Mouse (Mus musculus) liver, embryonic 16.5 days (tissue): ENCODE measurements around the gene Gm15013. TPM values are rescaled to one million over a fixed set of nuclear protein-coding genes. Genes with fewer than 3 reads are reported as not detected.

Experiments used
- ATAC-seq: fragments of 200-750 bp; cut with Nextera tagmentation; 2 replicates; pipeline ENCODE4 v1.8.0; 2017; ENCODE audit warnings: low read depth, mild to moderate bottlenecking, moderate number of reproducible peaks, moderate library complexity
- H3K27ac ChIP-seq: fragments of 300-500 bp; sonication (generic); 2 replicates; pipeline ENCODE4 v1.5.1; 2014; ENCODE audit warnings: mild to moderate bottlenecking, low read length
- H3K27me3 ChIP-seq: fragments of 300-500 bp; sonication (generic); 2 replicates; pipeline ENCODE4 v1.6.1; 2014; ENCODE audit warnings: low read depth, low read length, mixed read lengths; ENCODE audit not compliant: control insufficient read depth, insufficient read depth
- H3K36me3 ChIP-seq: fragments of 300-500 bp; sonication (generic); 2 replicates; pipeline ENCODE4 v1.6.1; 2014; ENCODE audit warnings: mild to moderate bottlenecking; ENCODE audit not compliant: control insufficient read depth, insufficient read depth
- H3K4me1 ChIP-seq: fragments of 300-500 bp; sonication (generic); 2 replicates; pipeline ENCODE4 v1.6.1; 2014; ENCODE audit warnings: low read depth, low read length, mixed read lengths; ENCODE audit not compliant: control insufficient read depth
- H3K4me2 ChIP-seq: fragments of 300-500 bp; sonication (generic); 2 replicates; pipeline ENCODE4 v1.6.1; 2014; ENCODE audit warnings: low read depth, low read length, mixed read lengths
- H3K4me3 ChIP-seq: fragments of 300-500 bp; sonication (generic); 2 replicates; pipeline ENCODE4 v1.5.1; 2014; ENCODE audit warnings: low read depth, mild to moderate bottlenecking, low read length
- H3K9ac ChIP-seq: fragments of 300-500 bp; sonication (generic); 2 replicates; pipeline ENCODE4 v1.6.1; 2014; ENCODE audit warnings: low read depth, low read length
- H3K9me3 ChIP-seq: fragments of 300-500 bp; sonication (generic); replicated peaks from 2 replicates; pipeline ENCODE4 v1.6.1; 2016; ENCODE audit warnings: low read length; ENCODE audit not compliant: control insufficient read depth
- WGBS: fragments of 180-500 bp; shearing (Covaris S2); extraction: QIAGEN DNeasy Blood & Tissue Kit; methylation state at CpG from one replicate; pipeline ENCODE4 v1.1.7; 2014; ENCODE audit not compliant: insufficient replicate concordance; 5-methylcytosine and 5-hydroxymethylcytosine counted together
- polyA plus RNA-seq: library from polyadenylated mRNA; unstranded; fragments of >200 nt; fragmentation: Nextera tagmentation; extraction: Ambion mirVana; gene quantifications from 2 replicates; pipeline ENCODE4 v1.2.1, GENCODE M21; 2015

Gene Gm15013
- polyA plus RNA-seq, 1 experiment from 2014 or later = not detected

DNA sequence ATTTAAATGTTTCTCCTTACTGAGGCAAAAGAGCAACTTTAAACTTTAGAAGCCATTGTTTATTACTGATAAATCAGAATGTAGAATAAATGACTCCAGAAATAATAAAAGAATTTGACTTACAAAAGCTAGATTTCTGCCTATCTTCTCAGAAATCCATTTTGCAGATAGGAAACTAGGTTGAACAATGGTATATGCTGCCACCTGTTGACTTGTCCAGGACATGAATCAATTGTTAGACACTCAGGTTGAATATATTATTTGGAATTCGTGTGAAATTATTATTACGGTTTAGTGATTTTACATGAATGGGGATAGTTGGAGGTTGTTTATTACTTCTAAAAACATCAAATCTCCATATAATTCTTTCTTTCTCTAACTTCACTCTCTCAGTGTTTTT is 48.5 kb downstream of the Gm15013 start:
- Histone ChIP-seq H3K9ac (no peak overlapping the region), H3K9me3 (no peaks in the 10 kb centered on the region), H3K27ac (no peak overlapping the region), H3K4me2 (no peak overlapping the region), H3K4me1 (no peaks in the 10 kb centered on the region), H3K36me3 (no peaks in the 10 kb centered on the region), H3K4me3 (no peak overlapping the region), H3K27me3 (no peaks in the 10 kb centered on the region)
- ATAC-seq = no peak
- WGBS = 73% methylated on average over 2 of the region's 2 CpGs

Other genes starting within 250 kb of the Gm15013 start
- 0.53 and 0.78 TPM in 2 replicates for gene D330045A20Rik, start 234.1 kb downstream of the Gm15013 start, polyA plus RNA-seq
- gene Rnf128, start 151.2 kb downstream of the Gm15013 start, polyA plus RNA-seq = 70.1 and 74.7 TPM in 2 replicates
- gene Tbc1d8b, start 29.5 kb downstream of the Gm15013 start, polyA plus RNA-seq = 0.90 and 1.0 TPM in 2 replicates
- not detected in 2 replicates for gene Ripply1, start 67.9 kb upstream of the Gm15013 start, polyA plus RNA-seq
- gene Cldn2, start 86.3 kb upstream of the Gm15013 start, polyA plus RNA-seq = 0.85 and 1.8 TPM in 2 replicates
- gene Morc4, start 157.2 kb upstream of the Gm15013 start, polyA plus RNA-seq = 54.8 and 64.1 TPM in 2 replicates